Mouse (Mus musculus) hindbrain, embryonic 15.5 days (tissue): ENCODE results near the gene Tecta. TPM values are rescaled to one million over a fixed set of nuclear protein-coding genes. Genes with fewer than 3 reads are reported as not detected.

ENCODE experiments used
- ATAC-seq: fragments of 200-750 bp; cut with Nextera tagmentation; 2 replicates; pipeline ENCODE4 v1.8.0; 2017; ENCODE audit warnings: low read depth, moderate number of reproducible peaks, moderate TSS enrichment; ENCODE audit not compliant: low FRiP score
- H3K27ac ChIP-seq: fragments of 300-500 bp; sonication (generic); replicated peaks from 2 replicates; pipeline ENCODE4 v1.5.1; 2015; ENCODE audit warnings: mild to moderate bottlenecking, inconsistent platforms
- H3K27me3 ChIP-seq: fragments of 300-500 bp; sonication (generic); 2 replicates; pipeline ENCODE4 v1.6.1; 2015; ENCODE audit warnings: control low read depth, inconsistent platforms
- H3K36me3 ChIP-seq: fragments of 300-500 bp; sonication (generic); 2 replicates; pipeline ENCODE4 v1.6.1; 2015; ENCODE audit warnings: control low read depth, inconsistent platforms
- H3K4me1 ChIP-seq: fragments of 300-500 bp; sonication (generic); replicated peaks from 2 replicates; pipeline ENCODE4 v1.6.1; 2015; ENCODE audit warnings: control low read depth, inconsistent platforms
- H3K4me2 ChIP-seq: fragments of 300-500 bp; sonication (generic); 2 replicates; pipeline ENCODE4 v1.6.1; 2015; ENCODE audit warnings: moderate library complexity, mild to moderate bottlenecking, inconsistent platforms
- H3K4me3 ChIP-seq: fragments of 300-500 bp; sonication (generic); 2 replicates; pipeline ENCODE4 v1.5.1; 2015; ENCODE audit warnings: mild to moderate bottlenecking, inconsistent platforms
- H3K9ac ChIP-seq: fragments of 300-500 bp; sonication (generic); 2 replicates; pipeline ENCODE4 v1.6.1; 2015; ENCODE audit warnings: inconsistent platforms
- H3K9me3 ChIP-seq: fragments of 300-500 bp; sonication (generic); 2 replicates; pipeline ENCODE4 v1.6.1; 2016; ENCODE audit warnings: control low read depth, inconsistent platforms
- WGBS: fragments of 180-500 bp; shearing (Covaris S2); methylation state at CpG from one replicate; pipeline ENCODE4 v1.1.7; 2015; 5-methylcytosine and 5-hydroxymethylcytosine counted together
- polyA plus RNA-seq: library from polyadenylated mRNA; unstranded; fragments of >200 nt; fragmentation: Nextera tagmentation; extraction: Ambion mirVana; gene quantifications from 2 replicates; pipeline ENCODE4 v1.2.1, GENCODE M21; 2015

Tecta gene
- 0.36 and 0.38 TPM in 2 replicates for polyA plus RNA-seq

GRCm38 (mm10) chr9:42399829-42400228 is at the start of gene Tecta:
TSS of gene Tecta (minus strand) at chr9:42399929.
- ATAC-seq, result no peak
- H3K4me3 ChIP-seq, result no peak within 1 kb of the TSS
- WGBS, result 55% methylated on average over 6 of the region's 6 CpGs

DNA sequence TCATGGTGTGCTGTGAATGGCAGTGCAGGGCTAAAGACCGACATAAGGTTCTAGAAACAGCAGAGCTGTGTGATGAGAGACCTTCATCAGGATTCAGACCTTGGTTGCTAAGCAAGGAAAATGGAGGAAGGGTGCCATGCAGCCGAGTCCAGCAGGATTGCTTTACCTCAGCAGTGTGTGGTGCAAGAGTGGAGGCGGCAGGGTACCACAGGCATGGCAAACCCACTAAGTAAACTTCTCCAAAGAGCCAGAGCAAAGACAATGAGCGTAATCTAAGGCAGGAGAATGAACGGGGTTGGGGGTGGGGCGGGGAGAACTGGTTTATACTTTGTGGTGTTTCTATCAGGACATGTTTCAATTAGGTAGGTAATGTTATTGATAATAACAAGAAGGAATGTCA is 49.3 kb upstream of the Tecta start:
- H3K4me2 ChIP-seq, result no peak overlapping the region
- H3K9ac ChIP-seq, result no peak overlapping the region
- peaks cover 4% of the 10 kb centered on the region for H3K4me1 ChIP-seq
- no peak overlapping the region for H3K4me3 ChIP-seq
- H3K36me3 ChIP-seq, result peaks cover 37% of the 10 kb centered on the region
- ATAC-seq, result no peak
- H3K27ac ChIP-seq, result no peak overlapping the region
- H3K27me3 ChIP-seq, result no peaks in the 10 kb centered on the region
- no peaks in the 10 kb centered on the region for H3K9me3 ChIP-seq
- WGBS, result 92% methylated on average over 6 of the region's 6 CpGs

More at GRCm38 (mm10) chr9:42399829-42400228, at the start of gene Tecta:
- H3K4me1 ChIP-seq, result peaks cover 5% of the 10 kb centered on the region
- no peak within 1 kb of the TSS for H3K27ac ChIP-seq
- H3K9ac ChIP-seq, result no peak within 1 kb of the TSS
- H3K36me3 ChIP-seq, result no peaks in the 10 kb centered on the region
- no peaks in the 10 kb centered on the region for H3K27me3 ChIP-seq
- no peaks in the 10 kb centered on the region for H3K9me3 ChIP-seq
- H3K4me2 ChIP-seq, result no peak within 1 kb of the TSS

- WGBS, result 96% methylated on average over 8 of the region's 8 CpGs
- Histone ChIP-seq H3K9me3 (no peaks in the 10 kb centered on the region), H3K4me3 (no peak overlapping the region), H3K27me3 (no peaks in the 10 kb centered on the region), H3K9ac (no peak overlapping the region), H3K4me1 (peaks cover 2% of the 10 kb centered on the region; the same call in 1 of the 2 replicates), H3K27ac (no peak overlapping the region), H3K36me3 (peaks cover 48% of the 10 kb centered on the region), H3K4me2 (no peak overlapping the region)
- no peak for ATAC-seq
Measured at GRCm38 (mm10) chr9:42442100-42442499, 42.4 kb upstream of the Tecta start.

GRCm38 (mm10) chr9:42441234-42441633 is 41.5 kb upstream of the Tecta start:
- Histone ChIP-seq H3K9me3 (no peaks in the 10 kb centered on the region), H3K27ac (no peak overlapping the region), H3K9ac (no peak overlapping the region), H3K4me2 (no peak overlapping the region), H3K4me1 (peaks cover 2% of the 10 kb centered on the region; the same call in 1 of the 2 replicates), H3K27me3 (no peaks in the 10 kb centered on the region), H3K4me3 (no peak overlapping the region), H3K36me3 (peaks cover 56% of the 10 kb centered on the region)
- no peak for ATAC-seq
- WGBS, result 97% methylated on average over 2 of the region's 2 CpGs

GRCm38 (mm10) chr9:42439446-42439845 is 39.7 kb upstream of the Tecta start:
- no peak overlapping the region for H3K4me3 ChIP-seq
- peaks cover 2% of the 10 kb centered on the region; the same call in 1 of the 2 replicates for H3K4me1 ChIP-seq
- H3K9ac ChIP-seq, result no peak overlapping the region
- 0 out of 2 replicates have a peak, but pooled peaks have one; percentile 51 for ATAC-seq
- no peaks in the 10 kb centered on the region for H3K27me3 ChIP-seq
- no peak overlapping the region for H3K4me2 ChIP-seq
- no peak overlapping the region for H3K27ac ChIP-seq
- 31% methylated on average over 4 of the region's 4 CpGs for WGBS
- H3K9me3 ChIP-seq, result no peaks in the 10 kb centered on the region
- peaks cover 48% of the 10 kb centered on the region for H3K36me3 ChIP-seq

- Histone ChIP-seq H3K27ac (no peak overlapping the region), H3K36me3 (peaks cover 19% of the 10 kb centered on the region), H3K27me3 (no peaks in the 10 kb centered on the region), H3K4me2 (no peak overlapping the region), H3K9ac (no peak overlapping the region), H3K4me1 (peaks cover 5% of the 10 kb centered on the region; the same call in 1 of the 2 replicates), H3K9me3 (no peaks in the 10 kb centered on the region), H3K4me3 (no peak overlapping the region)
- no peak for ATAC-seq
- WGBS, result 98% methylated on average over 2 of the region's 2 CpGs
Measured at GRCm38 (mm10) chr9:42432155-42432554, 32.4 kb upstream of the Tecta start.

DNA sequence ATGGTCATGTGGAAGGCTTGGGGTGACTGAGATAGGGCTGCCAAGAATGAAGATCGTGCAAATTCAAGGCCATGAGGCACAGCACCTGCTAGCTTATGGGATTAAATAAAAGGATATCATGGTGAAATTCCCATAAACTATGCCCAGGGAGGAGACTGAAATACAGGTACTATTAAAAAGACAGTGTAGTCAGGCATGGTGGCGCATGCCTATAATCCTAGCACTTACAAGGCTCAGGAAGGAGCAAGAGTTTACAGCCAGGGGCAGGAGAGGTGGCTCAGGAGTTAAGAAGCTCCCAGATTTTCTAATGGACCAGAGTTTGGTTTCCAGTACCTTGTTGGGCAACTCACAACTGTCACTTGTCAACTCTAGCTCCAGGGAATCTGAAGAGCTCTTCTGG is 31.9 kb upstream of the Tecta start:
- WGBS, result 90% methylated on average over 2 of the region's 2 CpGs
- peaks cover 14% of the 10 kb centered on the region for H3K36me3 ChIP-seq

DNA sequence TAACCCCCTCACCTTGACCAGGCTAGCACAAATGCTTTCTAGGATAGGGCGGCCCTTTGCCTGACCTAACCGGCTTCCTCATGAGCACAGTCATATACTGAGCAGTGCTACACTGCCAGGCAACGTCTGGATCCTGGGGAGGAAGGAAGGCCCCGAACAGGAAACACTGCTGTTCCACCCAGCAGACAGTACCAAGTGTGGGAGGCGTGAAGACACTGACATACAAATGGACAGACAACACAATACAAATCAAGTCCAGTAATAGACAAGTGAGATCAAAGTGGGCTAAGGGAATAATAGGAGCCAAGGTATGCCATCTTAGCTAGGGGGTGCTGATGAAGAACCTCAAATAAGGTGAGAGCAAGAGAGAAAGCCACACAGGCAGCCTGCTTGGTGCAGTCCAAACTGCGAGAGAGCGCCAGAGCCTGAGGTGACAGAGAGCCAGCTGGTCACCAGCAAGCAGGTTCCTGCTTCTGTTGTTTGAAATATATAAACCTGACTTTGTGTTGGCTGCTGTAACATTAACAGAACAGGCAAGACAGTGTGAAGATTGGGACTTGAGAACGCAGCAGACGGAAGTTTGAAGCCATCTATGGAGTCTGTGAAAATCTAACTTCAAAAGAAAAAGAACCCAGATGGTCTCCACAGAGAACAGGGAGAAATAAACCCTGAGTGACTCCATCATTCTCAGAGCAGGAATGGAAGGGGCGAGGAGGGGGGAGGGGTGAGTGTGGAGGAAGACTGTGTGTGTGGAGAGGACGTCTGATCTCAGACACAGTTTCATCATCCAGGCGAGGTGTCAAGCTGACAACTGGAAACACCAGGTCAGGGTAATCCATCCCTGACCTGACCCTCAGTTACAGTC is 28.6 kb upstream of the Tecta start:
- H3K27me3 ChIP-seq, result no peaks in the 10 kb centered on the region
- H3K4me2 ChIP-seq, result no peak overlapping the region
- WGBS, result 76% methylated on average over 12 of the region's 12 CpGs
- H3K4me1 ChIP-seq, result peaks cover 5% of the 10 kb centered on the region; the same call in 1 of the 2 replicates
- H3K9me3 ChIP-seq, result no peaks in the 10 kb centered on the region
- H3K36me3 ChIP-seq, result 0 out of 2 replicates have a peak, but pooled peaks cover 16% of the 10 kb centered on the region
- H3K9ac ChIP-seq, result no peak overlapping the region
- no peak for ATAC-seq
- 0 out of 2 replicates have a peak overlapping the region, but pooled peaks have one; percentile 36 for H3K27ac ChIP-seq
- H3K4me3 ChIP-seq, result no peak overlapping the region

More for the DNA sequence above, 31.9 kb upstream of the Tecta start:
- ATAC-seq, result no peak
- Histone ChIP-seq H3K9ac (no peak overlapping the region), H3K27ac (no peak overlapping the region), H3K4me1 (peaks cover 5% of the 10 kb centered on the region; the same call in 1 of the 2 replicates), H3K4me2 (no peak overlapping the region), H3K4me3 (no peak overlapping the region), H3K9me3 (no peaks in the 10 kb centered on the region), H3K27me3 (no peaks in the 10 kb centered on the region)

- no peaks in the 10 kb centered on the region for H3K27me3 ChIP-seq
- no peak overlapping the region for H3K9ac ChIP-seq
- no peak overlapping the region for H3K4me2 ChIP-seq
- no peak overlapping the region for H3K4me3 ChIP-seq
- H3K4me1 ChIP-seq, result peaks cover 5% of the 10 kb centered on the region; the same call in 1 of the 2 replicates
- 33% methylated on average over 10 of the region's 10 CpGs for WGBS
- ATAC-seq, result peak; percentile 78
- 0 out of 2 replicates have a peak, but pooled peaks cover 10% of the 10 kb centered on the region for H3K36me3 ChIP-seq
- no peaks in the 10 kb centered on the region for H3K9me3 ChIP-seq
- 0 out of 2 replicates have a peak overlapping the region, but pooled peaks have one; percentile 26 for H3K27ac ChIP-seq
Measured at GRCm38 (mm10) chr9:42426661-42427358, 27.1 kb upstream of the Tecta start.

- Histone ChIP-seq H3K27ac (no peak overlapping the region), H3K36me3 (peaks cover 16% of the 10 kb centered on the region; the same call in 1 of the 2 replicates), H3K4me1 (peaks cover 5% of the 10 kb centered on the region; the same call in 1 of the 2 replicates), H3K4me2 (no peak overlapping the region), H3K9ac (no peak overlapping the region), H3K9me3 (no peaks in the 10 kb centered on the region), H3K4me3 (no peak overlapping the region), H3K27me3 (no peaks in the 10 kb centered on the region)
- no peak for ATAC-seq
- WGBS, result 92% methylated on average over 2 of the region's 2 CpGs
Measured at GRCm38 (mm10) chr9:42423649-42424048, 23.9 kb upstream of the Tecta start.

- ATAC-seq, result no peak
Measured at GRCm38 (mm10) chr9:42419687-42420086, 20.0 kb upstream of the Tecta start.

GRCm38 (mm10) chr9:42418786-42419185 is 19.1 kb upstream of the Tecta start:
- 93% methylated on average over 5 of the region's 5 CpGs for WGBS
- H3K27ac ChIP-seq, result no peak overlapping the region
- H3K4me2 ChIP-seq, result no peak overlapping the region
- peaks cover 21% of the 10 kb centered on the region for H3K36me3 ChIP-seq
- H3K27me3 ChIP-seq, result no peaks in the 10 kb centered on the region
- no peak overlapping the region for H3K4me3 ChIP-seq
- no peak for ATAC-seq
- H3K9me3 ChIP-seq, result no peaks in the 10 kb centered on the region
- no peak overlapping the region for H3K9ac ChIP-seq
- H3K4me1 ChIP-seq, result peaks cover 5% of the 10 kb centered on the region; the same call in 1 of the 2 replicates

More at GRCm38 (mm10) chr9:42419687-42420086, 20.0 kb upstream of the Tecta start:
- peaks cover 21% of the 10 kb centered on the region for H3K36me3 ChIP-seq
- no peak overlapping the region for H3K4me2 ChIP-seq
- H3K4me3 ChIP-seq, result no peak overlapping the region
- no peaks in the 10 kb centered on the region for H3K4me1 ChIP-seq
- H3K27me3 ChIP-seq, result no peaks in the 10 kb centered on the region
- no peak overlapping the region for H3K27ac ChIP-seq
- H3K9me3 ChIP-seq, result no peaks in the 10 kb centered on the region
- H3K9ac ChIP-seq, result no peak overlapping the region
- WGBS, result 79% methylated on average over 2 of the region's 2 CpGs
